Mouse (Mus musculus): Measurements from ENCODE around the gene Upb1.

- no peak for TF ChIP-seq CTCF (IDR thresholded peaks at IDR 0.05; ENCODE audit: low read depth)
- TF ChIP-seq EP300 (IDR thresholded peaks at IDR 0.05; ENCODE audit: low read depth) = no peak
Observed at GRCm38 (mm10) chr10:75479955-75480354, 79.0 kb downstream of the Upb1 start.

Data from liver, postnatal 0 days (tissue).